Mouse (Mus musculus) limb, embryonic 13.5 days (tissue): ENCODE measurements around the gene Kmo. TPM values are rescaled to one million over a fixed set of nuclear protein-coding genes. Genes with fewer than 3 reads are reported as not detected.

Source experiments
- ATAC-seq: fragments of 200-750 bp; cut with Nextera tagmentation; 2 replicates; pipeline ENCODE4 v1.8.0; 2017; ENCODE audit warnings: low read depth, moderate number of reproducible peaks, moderate TSS enrichment; ENCODE audit not compliant: low FRiP score
- H3K27ac ChIP-seq: fragments of 300-500 bp; sonication (generic); 2 replicates; pipeline ENCODE4 v1.5.1; 2015; ENCODE audit warnings: inconsistent platforms, mild to moderate bottlenecking, moderate library complexity
- H3K27me3 ChIP-seq: fragments of 300-500 bp; sonication (generic); 2 replicates; pipeline ENCODE4 v1.6.1; 2015; ENCODE audit warnings: mild to moderate bottlenecking, inconsistent platforms
- H3K36me3 ChIP-seq: fragments of 300-500 bp; sonication (generic); 2 replicates; pipeline ENCODE4 v1.6.1; 2015; ENCODE audit warnings: inconsistent platforms, mild to moderate bottlenecking, moderate library complexity
- H3K4me1 ChIP-seq: fragments of 300-500 bp; sonication (generic); 2 replicates; pipeline ENCODE4 v1.6.1; 2015; ENCODE audit warnings: inconsistent platforms
- H3K4me2 ChIP-seq: fragments of 300-500 bp; sonication (generic); replicated peaks from 2 replicates; pipeline ENCODE4 v1.6.1; 2015; ENCODE audit warnings: inconsistent platforms, mild to moderate bottlenecking, moderate library complexity
- H3K4me3 ChIP-seq: fragments of 300-500 bp; sonication (generic); 2 replicates; pipeline ENCODE4 v1.5.1; 2015; ENCODE audit warnings: moderate library complexity, mild to moderate bottlenecking, inconsistent platforms
- H3K9ac ChIP-seq: fragments of 300-500 bp; sonication (generic); 2 replicates; pipeline ENCODE4 v1.6.1; 2015; ENCODE audit warnings: mild to moderate bottlenecking, inconsistent platforms
- H3K9me3 ChIP-seq: fragments of 300-500 bp; sonication (generic); 2 replicates; pipeline ENCODE4 v1.6.1; 2016; ENCODE audit warnings: inconsistent platforms
- polyA plus RNA-seq: library from polyadenylated mRNA; unstranded; fragments of >200 nt; fragmentation: Nextera tagmentation; extraction: Ambion mirVana; gene quantifications from 2 replicates; pipeline ENCODE4 v1.2.1, GENCODE M21; 2015

Gene Kmo
- polyA plus RNA-seq, 1 experiment from 2014 or later: 0.22 TPM

DNA sequence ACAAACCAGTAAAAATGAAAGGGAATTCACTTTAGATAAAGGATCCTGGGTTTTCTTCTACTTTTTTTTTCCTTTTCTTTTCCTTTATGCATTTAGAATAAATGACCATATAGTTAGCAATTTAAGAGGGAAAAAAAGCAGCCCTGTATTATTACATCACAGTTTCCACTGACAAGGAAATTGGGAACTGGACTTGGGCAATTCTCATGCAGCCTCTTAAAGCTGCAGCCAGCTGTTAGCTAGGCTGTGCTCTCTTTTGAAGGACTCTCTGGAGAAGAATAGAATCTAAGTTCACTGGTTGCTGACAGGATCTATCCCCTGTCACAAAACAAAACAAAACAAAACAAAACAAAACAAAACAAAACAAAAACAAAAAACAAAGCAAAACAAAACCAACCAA, 87.8 kb downstream of the Kmo start:
- Histone ChIP-seq H3K27me3 (no peaks in the 10 kb centered on the region), H3K9me3 (no peaks in the 10 kb centered on the region), H3K36me3 (no peaks in the 10 kb centered on the region), H3K9ac (no peak overlapping the region), H3K27ac (no peak overlapping the region), H3K4me2 (no peak overlapping the region), H3K4me3 (no peak overlapping the region), H3K4me1 (no peaks in the 10 kb centered on the region)
- 0 out of 2 replicates have a peak, but pooled peaks have one; percentile 36 for ATAC-seq

Other genes starting within 250 kb of the Kmo start
- gene Rgs7, start 127.9 kb upstream of the Kmo start, polyA plus RNA-seq: 0.40 and 0.52 TPM in 2 replicates
- 101 and 111 TPM in 2 replicates for gene Fh1, start 5.3 kb downstream of the Kmo start, polyA plus RNA-seq
- 5.8 and 6.3 TPM in 2 replicates for gene Opn3, start 72.4 kb downstream of the Kmo start, polyA plus RNA-seq
- 1.4 and 1.7 TPM in 2 replicates for gene Chml, start 72.5 kb downstream of the Kmo start, polyA plus RNA-seq
- not detected in 2 replicates for gene Wdr64, start 78.2 kb downstream of the Kmo start, polyA plus RNA-seq